Mouse (Mus musculus) naive thymus-derived CD4-positive, alpha-beta T cell, adult 5 months (primary cell): Measurements from ENCODE around the gene Calhm6. TPM values are rescaled to one million over a fixed set of nuclear protein-coding genes. Genes with fewer than 3 reads are reported as not detected.

ENCODE experiments used
- polyA plus RNA-seq: library from polyadenylated mRNA; unstranded; fragments of 100-300 nt; shearing (Covaris generic); gene quantifications from one replicate; pipeline ENCODE4 v1.2.1, GENCODE M21; 2017

Calhm6 gene
- polyA plus RNA-seq = 19.5 TPM

GRCm38 (mm10) chr10:34127392-34128378, at the start of gene Calhm6:
TSS of gene Calhm6 (minus strand) at chr10:34127984.

GRCm38 (mm10) chr10:34096418-34096883, 31.3 kb downstream of the Calhm6 start, which contains the start of gene Calhm5:
TSS of gene Calhm5 (minus strand) at chr10:34096519.

Other genes with a start within 250 kb of the Calhm6 start
- 0.09 TPM for gene Rsph4a, start 222.9 kb downstream of the Calhm6 start, polyA plus RNA-seq
- gene Zup1, start 176.7 kb downstream of the Calhm6 start, polyA plus RNA-seq = 30.3 TPM
- 75.3 TPM for gene Rwdd1, start 108.4 kb downstream of the Calhm6 start, polyA plus RNA-seq
- gene Trappc3l, start 90.4 kb downstream of the Calhm6 start, polyA plus RNA-seq = not detected
- gene Calhm4, start 83.7 kb downstream of the Calhm6 start, polyA plus RNA-seq = not detected
- gene Calhm5, start 31.5 kb downstream of the Calhm6 start, polyA plus RNA-seq = not detected
- 10.0 TPM for gene Dse, start 79.7 kb upstream of the Calhm6 start, polyA plus RNA-seq
- gene Tspyl1, start 154.2 kb upstream of the Calhm6 start, polyA plus RNA-seq = 131 TPM
- gene Tspyl4, start 169.5 kb upstream of the Calhm6 start, polyA plus RNA-seq = 11.9 TPM